In genomic region chr11:72586570-72586969, GRCm38 (mm10) we compare ENCODE assay signal across 15 mouse cellular contexts. TPM values are rescaled to one million over a fixed set of nuclear protein-coding genes. Genes with fewer than 3 reads are reported as not detected.
"Had no signal": no experiment of that assay in that cellular context is flagged by ENCODE, and none has a peak within 500 bp of the region (broad histone marks: within the 10 kb centered on the region; RNA-seq: fewer than 3 reads in every experiment).

No protein-coding gene starts in this region.

- H3K27me3 ChIP-seq: limb, embryonic 12.5 days; midbrain, embryonic 15.5 days; neural tube, embryonic 12.5 days had no signal

- H3K4me3 ChIP-seq: limb, embryonic 12.5 days; midbrain, embryonic 15.5 days; neural tube, embryonic 12.5 days had no signal

- H3K9me3 ChIP-seq: limb, embryonic 12.5 days; midbrain, embryonic 15.5 days; neural tube, embryonic 12.5 days had no signal

- H3K27ac ChIP-seq: kidney, postnatal 0 days; limb, embryonic 12.5 days; midbrain, embryonic 15.5 days; neural tube, embryonic 12.5 days had no signal

- DNase-seq: kidney, adult 9 months; kidney, postnatal 36 days; layer of hippocampus, adult 9-11 months; layer of hippocampus, postnatal 36 days; retina, postnatal 1 day; right cerebral cortex, postnatal 4 days; spleen, adult 18-20 months; thymus, adult 18-20 months; thymus, postnatal 25 days had no signal

- H3K9ac ChIP-seq: limb, embryonic 12.5 days; midbrain, embryonic 15.5 days; neural tube, embryonic 12.5 days had no signal

- H3K4me1 ChIP-seq: limb, embryonic 12.5 days; midbrain, embryonic 15.5 days; neural tube, embryonic 12.5 days had no signal

- H3K36me3 ChIP-seq: limb, embryonic 12.5 days; midbrain, embryonic 15.5 days; neural tube, embryonic 12.5 days had no signal

- ATAC-seq: midbrain, embryonic 15.5 days had no signal

RNA-seq across cellular contexts. Expression of gene Spns3, which starts 36.3 kb away (rescaled TPM):
- polyA plus RNA-seq: limb, embryonic 12.5 days; midbrain, embryonic 11.5 days; midbrain, embryonic 15.5 days; neural tube, embryonic 12.5 days; stomach, embryonic 14.5 days had no signal
